Mouse (Mus musculus): ENCODE results near the gene Olfr1200.

Gene Olfr1200

GRCm38 (mm10) chr2:88770388-88770787, at the start of gene Olfr1200:
Olfr1200 (minus strand) TSS chr2:88770488.
- no peak for DNase-seq

- DNase-seq: no peak
Measured at GRCm38 (mm10) chr2:88814196-88814595, 43.9 kb upstream of the Olfr1200 start, which contains the start of gene Olfr1202. Olfr1202 (plus strand) TSS chr2:88814496.

- no peak for DNase-seq
Measured at GRCm38 (mm10) chr2:88792736-88793135, 22.4 kb upstream of the Olfr1200 start, which contains the start of gene Olfr1201. Olfr1201 (plus strand) TSS chr2:88793036.

- DNase-seq: no peak
Measured at GRCm38 (mm10) chr2:88760369-88760768, 9.9 kb downstream of the Olfr1200 start, which contains the start of gene Olfr1199. Olfr1199 (minus strand) TSS chr2:88760469.

GRCm38 (mm10) chr2:88751270-88751669, 19.0 kb downstream of the Olfr1200 start, which contains the start of gene Olfr1198:
Olfr1198 (minus strand) TSS chr2:88751370.
- no peak for DNase-seq

GRCm38 (mm10) chr2:88743379-88743778, 26.9 kb downstream of the Olfr1200 start:
- DNase-seq: no peak

- no peak for DNase-seq
Measured at GRCm38 (mm10) chr2:88732266-88732665, 38.0 kb downstream of the Olfr1200 start, which contains the start of gene Olfr1197. Olfr1197 (minus strand) TSS chr2:88732366.

Data from cerebellum, adult 9-11 months (tissue).